8 mouse cellular contexts compared by ENCODE assay signal in genomic region chr19:32754188-32755000, GRCm38 (mm10). TPM values are rescaled to one million over a fixed set of nuclear protein-coding genes. Genes with fewer than 3 reads are reported as not detected.
DNase-seq lines count a peak whose midpoint lies in the region; ATAC-seq lines count a peak whose summit lies in the region.

No protein-coding gene starts in this region.

- H3K9me3 ChIP-seq in heart, embryonic 10.5 days = no peaks in the 10 kb centered on the region
- no peaks in the 10 kb centered on the region for H3K9me3 ChIP-seq in heart, embryonic 15.5 days (replicated peaks)
- no peaks in the 10 kb centered on the region for H3K9me3 ChIP-seq in midbrain, embryonic 16.5 days (replicated peaks; ENCODE audit: control insufficient read depth, low read length, poor library complexity, severe bottlenecking)

- DNase-seq in heart, embryonic 10.5 days (ENCODE audit: low spot score) = no peak
- DNase-seq in heart, postnatal 25 days (ENCODE audit: low spot score) = no peak
- DNase-seq in T-cell, adult 2 months (ENCODE audit: low spot score) = peak; percentile 12
- DNase-seq in adrenal gland, postnatal 14 days = no peak
- no peak for DNase-seq in adipocyte (ENCODE audit: low spot score)

- H3K9ac ChIP-seq in heart, embryonic 15.5 days = no peak overlapping the region
- H3K9ac ChIP-seq in midbrain, embryonic 16.5 days (ENCODE audit: low read depth, low read length) = peak overlapping the region; percentile 95; the same call in 1 of the 2 replicates

- intact Hi-C loops in heart, postnatal 25 days (cut with DNase I) = loop anchor here (2.0 to 10.0 kb wide), 3 partner anchors 42 to 320 kb away; no protein-coding TSS in a partner anchor

- H3K27ac ChIP-seq in heart, embryonic 10.5 days = no peak overlapping the region
- no peak overlapping the region for H3K27ac ChIP-seq in heart, embryonic 15.5 days
- no peak overlapping the region for H3K27ac ChIP-seq in midbrain, embryonic 16.5 days (ENCODE audit: low read length)

- WGBS in heart, embryonic 10.5 days = 25% methylated on average over 15 of the region's 15 CpGs
- WGBS in heart, embryonic 15.5 days = 35% methylated on average over 15 of the region's 15 CpGs
- WGBS in midbrain, embryonic 16.5 days = 15% methylated on average over 15 of the region's 15 CpGs

- peaks cover 13% of the 10 kb centered on the region for H3K27me3 ChIP-seq in heart, embryonic 10.5 days (ENCODE audit: insufficient read depth, poor library complexity, severe bottlenecking)
- peaks cover 9% of the 10 kb centered on the region for H3K27me3 ChIP-seq in heart, embryonic 15.5 days
- H3K27me3 ChIP-seq in midbrain, embryonic 16.5 days (ENCODE audit: control insufficient read depth, insufficient read depth, low read depth, low read length) = no peaks in the 10 kb centered on the region

- H3K4me1 ChIP-seq in heart, embryonic 10.5 days = peaks cover 15% of the 10 kb centered on the region
- peaks cover 16% of the 10 kb centered on the region for H3K4me1 ChIP-seq in heart, embryonic 15.5 days (replicated peaks)
- H3K4me1 ChIP-seq in midbrain, embryonic 16.5 days (ENCODE audit: control insufficient read depth, insufficient read depth, low read length) = peaks cover 12% of the 10 kb centered on the region

- H3K4me3 ChIP-seq in heart, embryonic 10.5 days = peak overlapping the region; percentile 75; the same call in 1 of the 2 replicates
- no peak overlapping the region for H3K4me3 ChIP-seq in heart, embryonic 15.5 days
- H3K4me3 ChIP-seq in midbrain, embryonic 16.5 days (ENCODE audit: low read depth, low read length) = no peak overlapping the region

- H3K36me3 ChIP-seq in heart, embryonic 10.5 days = no peaks in the 10 kb centered on the region
- no peaks in the 10 kb centered on the region for H3K36me3 ChIP-seq in heart, embryonic 15.5 days
- H3K36me3 ChIP-seq in midbrain, embryonic 16.5 days (ENCODE audit: control insufficient read depth, insufficient read depth, low read length) = no peaks in the 10 kb centered on the region

- no peak for ATAC-seq in heart, embryonic 15.5 days (replicated peaks; ENCODE audit: insufficient number of reproducible peaks, insufficient read depth, low FRiP score, low read depth)
- ATAC-seq in midbrain, embryonic 16.5 days = no peak
- ATAC-seq in erythroblast, adult 5-6 weeks (replicated peaks; ENCODE audit: low FRiP score, poor library complexity, severe bottlenecking) = no peak

- 0 out of 2 replicates have a peak overlapping the region, but pooled peaks have one; percentile 94 for H3K4me2 ChIP-seq in heart, embryonic 15.5 days
- H3K4me2 ChIP-seq in midbrain, embryonic 16.5 days (ENCODE audit: low read length) = peak overlapping the region; percentile 85

RNA-seq across cellular contexts. Expression of gene Pten, which starts 2.9 kb away (rescaled TPM):
- 4.3 and 5.4 TPM in 2 replicates for polyA plus RNA-seq in heart, embryonic 10.5 days (2016; fragmentation: Nextera tagmentation; extraction: Ambion mirVana)
- total RNA-seq in heart, postnatal 25 days (2021) = 10 to 100 TPM; 56.9 to 65.6 TPM
- 4.9 and 6.0 TPM in 2 replicates for polyA plus RNA-seq in heart, embryonic 15.5 days (2015; fragmentation: Nextera tagmentation; extraction: Ambion mirVana)
- polyA plus RNA-seq in midbrain, embryonic 16.5 days (2015; fragmentation: Nextera tagmentation; extraction: Ambion mirVana) = 12.0 TPM in 2 replicates
- total RNA-seq in adrenal gland, postnatal 14 days (2021) = 72.1 and 74.9 TPM in 2 replicates
- 24.7 and 26.5 TPM in 2 replicates for total RNA-seq in erythroblast, adult 5-6 weeks (2015; ENCODE audit: low replicate concordance)
- 21.7 and 29.8 TPM in 2 replicates for total RNA-seq in erythroblast, adult 5-6 weeks (2017; ENCODE audit: low replicate concordance)

RNA-seq across cellular contexts. Expression of gene Atad1, which starts 14.8 kb away (rescaled TPM):
- 63.4 and 68.1 TPM in 2 replicates for polyA plus RNA-seq in heart, embryonic 10.5 days (2016; fragmentation: Nextera tagmentation; extraction: Ambion mirVana)
- total RNA-seq in heart, postnatal 25 days (2021) = 10 to 100 TPM; 78.6 to 79.4 TPM
- 54.7 and 56.9 TPM in 2 replicates for polyA plus RNA-seq in heart, embryonic 15.5 days (2015; fragmentation: Nextera tagmentation; extraction: Ambion mirVana)
- 116 and 120 TPM in 2 replicates for polyA plus RNA-seq in midbrain, embryonic 16.5 days (2015; fragmentation: Nextera tagmentation; extraction: Ambion mirVana)
- total RNA-seq in adrenal gland, postnatal 14 days (2021) = 65.0 and 74.0 TPM in 2 replicates
- 16.3 and 25.7 TPM in 2 replicates for total RNA-seq in erythroblast, adult 5-6 weeks (2015; ENCODE audit: low replicate concordance)
- 11.6 and 19.2 TPM in 2 replicates for total RNA-seq in erythroblast, adult 5-6 weeks (2017; ENCODE audit: low replicate concordance)
